Mouse (Mus musculus) liver, embryonic 14.5 days (tissue): ENCODE measurements around the gene Avil.

Source experiments
- CTCF ChIP-seq: IDR thresholded peaks from 2 replicates; pipeline ENCODE4 v1.5.1; 2016; ENCODE audit warnings: antibody characterized with exemption, low read depth, control low read depth
- EP300 ChIP-seq: IDR thresholded peaks from 2 replicates; pipeline ENCODE4 v1.6.1; 2016; ENCODE audit warnings: antibody characterized with exemption, low read depth

GRCm38 (mm10) chr10:126987183-126988118 lies 13.1 kb upstream of the Avil start:
- TF ChIP-seq CTCF (no peak), EP300 (no peak)
